Mouse (Mus musculus): ENCODE data around the gene Olfr307. TPM values are rescaled to one million over a fixed set of nuclear protein-coding genes. Genes with fewer than 3 reads are reported as not detected.
"Not testable (repeated sequence)": the region's sequence is repeated elsewhere in the genome, so short reads cannot be mapped to it uniquely, and the experiment has no call there.

Olfr307 gene
- polyA plus RNA-seq (2014; fragmentation: Nextera tagmentation; extraction: Ambion mirVana), result not detected in 2 replicates

- DNase-seq (ENCODE audit: low spot score) (no peak), ATAC-seq (no peak)
- Histone ChIP-seq H3K9ac (ENCODE audit: low read length) (no peak within 1 kb of the TSS), H3K4me2 (ENCODE audit: low read length) (no peak within 1 kb of the TSS), H3K9me3 (replicated peaks; ENCODE audit: control insufficient read depth, low read length) (no peaks in the 10 kb centered on the region), H3K4me1 (ENCODE audit: control insufficient read depth, insufficient read depth, low read length) (no peaks in the 10 kb centered on the region), H3K36me3 (ENCODE audit: control insufficient read depth, insufficient read depth, low read length) (no peaks in the 10 kb centered on the region), H3K4me3 (ENCODE audit: low read depth, low read length) (no peak within 1 kb of the TSS), H3K27me3 (replicated peaks; ENCODE audit: control insufficient read depth, insufficient read depth, low read length) (no peaks in the 10 kb centered on the region), H3K27ac (ENCODE audit: low read depth, low read length) (no peak within 1 kb of the TSS)
- 84% methylated on average over 1 of the region's 1 CpGs for WGBS
Observed at GRCm38 (mm10) chr7:86337486-86337885, at the start of gene Olfr307. Olfr307 (minus strand) TSS chr7:86337586.

GRCm38 (mm10) chr7:86386558-86386957, 49.2 kb upstream of the Olfr307 start, which contains the start of gene Olfr304:
Olfr304 (minus strand) TSS chr7:86386658.
- H3K4me1 ChIP-seq (ENCODE audit: control insufficient read depth, insufficient read depth, low read length), result no peaks in the 10 kb centered on the region
- no peak for ATAC-seq
- no peak within 1 kb of the TSS for H3K27ac ChIP-seq (ENCODE audit: low read depth, low read length)
- WGBS, result 71% methylated on average over 1 of the region's 1 CpGs
- H3K36me3 ChIP-seq (ENCODE audit: control insufficient read depth, insufficient read depth, low read length), result no peaks in the 10 kb centered on the region
- H3K4me2 ChIP-seq (ENCODE audit: low read length), result no peak within 1 kb of the TSS
- no peaks in the 10 kb centered on the region for H3K9me3 ChIP-seq (replicated peaks; ENCODE audit: control insufficient read depth, low read length)
- H3K27me3 ChIP-seq (replicated peaks; ENCODE audit: control insufficient read depth, insufficient read depth, low read length), result no peaks in the 10 kb centered on the region
- H3K9ac ChIP-seq (ENCODE audit: low read length), result no peak within 1 kb of the TSS
- no peak within 1 kb of the TSS for H3K4me3 ChIP-seq (ENCODE audit: low read depth, low read length)
- no peak for DNase-seq (ENCODE audit: low spot score)

- Histone ChIP-seq H3K9ac (ENCODE audit: low read length) (no peak overlapping the region), H3K4me1 (ENCODE audit: control insufficient read depth, insufficient read depth, low read length) (no peaks in the 10 kb centered on the region)
Observed at GRCm38 (mm10) chr7:86385769-86386168, 48.4 kb upstream of the Olfr307 start.

GRCm38 (mm10) chr7:86366828-86367227, 29.4 kb upstream of the Olfr307 start, which contains the start of gene Olfr305:
Olfr305 (minus strand) TSS chr7:86366928.
- Histone ChIP-seq H3K27ac (ENCODE audit: low read depth, low read length) (no peak within 1 kb of the TSS), H3K4me1 (ENCODE audit: control insufficient read depth, insufficient read depth, low read length) (no peaks in the 10 kb centered on the region), H3K9me3 (replicated peaks; ENCODE audit: control insufficient read depth, low read length) (no peaks in the 10 kb centered on the region), H3K36me3 (ENCODE audit: control insufficient read depth, insufficient read depth, low read length) (no peaks in the 10 kb centered on the region), H3K27me3 (replicated peaks; ENCODE audit: control insufficient read depth, insufficient read depth, low read length) (no peaks in the 10 kb centered on the region), H3K9ac (ENCODE audit: low read length) (no peak within 1 kb of the TSS), H3K4me3 (ENCODE audit: low read depth, low read length) (no peak within 1 kb of the TSS), H3K4me2 (ENCODE audit: low read length) (no peak within 1 kb of the TSS)
- DNase-seq (ENCODE audit: low spot score), result no peak
- ATAC-seq, result no peak
- 88% methylated on average over 1 of the region's 1 CpGs for WGBS

More at GRCm38 (mm10) chr7:86385769-86386168, 48.4 kb upstream of the Olfr307 start:
- H3K4me3 ChIP-seq (ENCODE audit: low read depth, low read length), result no peak overlapping the region
- H3K27ac ChIP-seq (ENCODE audit: low read depth, low read length), result no peak overlapping the region
- 80% methylated on average over 3 of the region's 3 CpGs for WGBS
- H3K36me3 ChIP-seq (ENCODE audit: control insufficient read depth, insufficient read depth, low read length), result no peaks in the 10 kb centered on the region
- ATAC-seq (no peak), DNase-seq (ENCODE audit: low spot score) (no peak)
- no peaks in the 10 kb centered on the region for H3K9me3 ChIP-seq (replicated peaks; ENCODE audit: control insufficient read depth, low read length)
- H3K4me2 ChIP-seq (ENCODE audit: low read length), result no peak overlapping the region
- H3K27me3 ChIP-seq (replicated peaks; ENCODE audit: control insufficient read depth, insufficient read depth, low read length), result no peaks in the 10 kb centered on the region

GRCm38 (mm10) chr7:86346296-86346695, 8.9 kb upstream of the Olfr307 start:
- not testable (repeated sequence) for H3K4me2 ChIP-seq (ENCODE audit: low read length); H3K27ac ChIP-seq (ENCODE audit: low read depth, low read length); H3K9me3 ChIP-seq (replicated peaks; ENCODE audit: control insufficient read depth, low read length); H3K36me3 ChIP-seq (ENCODE audit: control insufficient read depth, insufficient read depth, low read length); H3K4me3 ChIP-seq (ENCODE audit: low read depth, low read length); ATAC-seq; H3K9ac ChIP-seq (ENCODE audit: low read length); DNase-seq (ENCODE audit: low spot score); H3K27me3 ChIP-seq (replicated peaks; ENCODE audit: control insufficient read depth, insufficient read depth, low read length); H3K4me1 ChIP-seq (ENCODE audit: control insufficient read depth, insufficient read depth, low read length)
- WGBS, result 93% methylated on average over 9 of the region's 9 CpGs

GRCm38 (mm10) chr7:86344253-86344652, 6.9 kb upstream of the Olfr307 start:
- ATAC-seq, result no peak
- no peaks in the 10 kb centered on the region for H3K4me1 ChIP-seq (ENCODE audit: control insufficient read depth, insufficient read depth, low read length)
- H3K9ac ChIP-seq (ENCODE audit: low read length), result no peak overlapping the region
- no peak overlapping the region for H3K4me2 ChIP-seq (ENCODE audit: low read length)
- no peaks in the 10 kb centered on the region for H3K27me3 ChIP-seq (replicated peaks; ENCODE audit: control insufficient read depth, insufficient read depth, low read length)
- 48% methylated on average over 3 of the region's 3 CpGs for WGBS
- no peak overlapping the region for H3K4me3 ChIP-seq (ENCODE audit: low read depth, low read length)
- H3K27ac ChIP-seq (ENCODE audit: low read depth, low read length), result no peak overlapping the region
- H3K36me3 ChIP-seq (ENCODE audit: control insufficient read depth, insufficient read depth, low read length), result no peaks in the 10 kb centered on the region
- no peak for DNase-seq (ENCODE audit: low spot score)
- H3K9me3 ChIP-seq (replicated peaks; ENCODE audit: control insufficient read depth, low read length), result no peaks in the 10 kb centered on the region

GRCm38 (mm10) chr7:86342881-86343565, 5.6 kb upstream of the Olfr307 start:
- Histone ChIP-seq H3K9ac (ENCODE audit: low read length) (no peak overlapping the region), H3K27ac (ENCODE audit: low read depth, low read length) (no peak overlapping the region), H3K9me3 (replicated peaks; ENCODE audit: control insufficient read depth, low read length) (no peaks in the 10 kb centered on the region), H3K36me3 (ENCODE audit: control insufficient read depth, insufficient read depth, low read length) (no peaks in the 10 kb centered on the region), H3K27me3 (replicated peaks; ENCODE audit: control insufficient read depth, insufficient read depth, low read length) (no peaks in the 10 kb centered on the region), H3K4me2 (ENCODE audit: low read length) (no peak overlapping the region), H3K4me3 (ENCODE audit: low read depth, low read length) (no peak overlapping the region), H3K4me1 (ENCODE audit: control insufficient read depth, insufficient read depth, low read length) (no peaks in the 10 kb centered on the region)
- DNase-seq (ENCODE audit: low spot score) (no peak), ATAC-seq (no peak)
- WGBS, result 79% methylated on average over 14 of the region's 14 CpGs

- Histone ChIP-seq H3K4me1 (ENCODE audit: control insufficient read depth, insufficient read depth, low read length) (no peaks in the 10 kb centered on the region), H3K4me2 (ENCODE audit: low read length) (no peak within 1 kb of the TSS), H3K4me3 (ENCODE audit: low read depth, low read length) (no peak within 1 kb of the TSS), H3K9me3 (replicated peaks; ENCODE audit: control insufficient read depth, low read length) (no peaks in the 10 kb centered on the region), H3K36me3 (ENCODE audit: control insufficient read depth, insufficient read depth, low read length) (no peaks in the 10 kb centered on the region), H3K27me3 (replicated peaks; ENCODE audit: control insufficient read depth, insufficient read depth, low read length) (no peaks in the 10 kb centered on the region), H3K27ac (ENCODE audit: low read depth, low read length) (no peak within 1 kb of the TSS), H3K9ac (ENCODE audit: low read length) (no peak within 1 kb of the TSS)
- DNase-seq (ENCODE audit: low spot score) (no peak), ATAC-seq (no peak)
Observed at GRCm38 (mm10) chr7:86325530-86325929, 11.9 kb downstream of the Olfr307 start, which contains the start of gene Olfr308. Olfr308 (minus strand) TSS chr7:86325630.

GRCm38 (mm10) chr7:86321323-86321722, 16.1 kb downstream of the Olfr307 start:
- 93% methylated on average over 2 of the region's 2 CpGs for WGBS
- no peaks in the 10 kb centered on the region for H3K36me3 ChIP-seq (ENCODE audit: control insufficient read depth, insufficient read depth, low read length)
- no peak overlapping the region for H3K27ac ChIP-seq (ENCODE audit: low read depth, low read length)
- H3K9me3 ChIP-seq (replicated peaks; ENCODE audit: control insufficient read depth, low read length), result no peaks in the 10 kb centered on the region
- no peak overlapping the region for H3K4me2 ChIP-seq (ENCODE audit: low read length)
- H3K9ac ChIP-seq (ENCODE audit: low read length), result no peak overlapping the region
- H3K4me1 ChIP-seq (ENCODE audit: control insufficient read depth, insufficient read depth, low read length), result no peaks in the 10 kb centered on the region
- H3K4me3 ChIP-seq (ENCODE audit: low read depth, low read length), result no peak overlapping the region
- ATAC-seq (no peak), DNase-seq (ENCODE audit: low spot score) (no peak)
- no peaks in the 10 kb centered on the region for H3K27me3 ChIP-seq (replicated peaks; ENCODE audit: control insufficient read depth, insufficient read depth, low read length)

Data from forebrain, embryonic 14.5 days (tissue).